Mouse (Mus musculus) forebrain, embryonic 15.5 days (tissue): ENCODE data around the gene Palld. TPM values are rescaled to one million over a fixed set of nuclear protein-coding genes. Genes with fewer than 3 reads are reported as not detected.

Source experiments
- ATAC-seq: fragments of 200-750 bp; cut with Nextera tagmentation; replicated peaks from 2 replicates; pipeline ENCODE4 v1.8.0; 2017; ENCODE audit warnings: mild to moderate bottlenecking, moderate TSS enrichment, moderate library complexity
- H3K27ac ChIP-seq: fragments of 300-500 bp; sonication (generic); replicated peaks from 2 replicates; pipeline ENCODE4 v1.5.1; 2015; ENCODE audit warnings: mild to moderate bottlenecking, inconsistent platforms
- H3K27me3 ChIP-seq: fragments of 300-500 bp; sonication (generic); 2 replicates; pipeline ENCODE4 v1.6.1; 2015; ENCODE audit warnings: inconsistent platforms
- H3K36me3 ChIP-seq: fragments of 300-500 bp; sonication (generic); 2 replicates; pipeline ENCODE4 v1.6.1; 2015; ENCODE audit warnings: mild to moderate bottlenecking, inconsistent platforms
- H3K4me1 ChIP-seq: fragments of 300-500 bp; sonication (generic); 2 replicates; pipeline ENCODE4 v1.6.1; 2015; ENCODE audit warnings: inconsistent platforms
- H3K4me2 ChIP-seq: fragments of 300-500 bp; sonication (generic); replicated peaks from 2 replicates; pipeline ENCODE4 v1.6.1; 2015; ENCODE audit warnings: mild to moderate bottlenecking, inconsistent platforms
- H3K4me3 ChIP-seq: fragments of 300-500 bp; sonication (generic); 2 replicates; pipeline ENCODE4 v1.5.1; 2015; ENCODE audit warnings: mild to moderate bottlenecking, inconsistent platforms
- H3K9ac ChIP-seq: fragments of 300-500 bp; sonication (generic); replicated peaks from 2 replicates; pipeline ENCODE4 v1.6.1; 2015; ENCODE audit warnings: mild to moderate bottlenecking, inconsistent platforms
- H3K9me3 ChIP-seq: fragments of 300-500 bp; sonication (generic); 2 replicates; pipeline ENCODE4 v1.6.1; 2016; ENCODE audit warnings: inconsistent platforms
- WGBS: fragments of 180-500 bp; shearing (Covaris S2); methylation state at CpG from one replicate; pipeline ENCODE4 v1.1.7; 2015; ENCODE audit warnings: mixed read lengths; 5-methylcytosine and 5-hydroxymethylcytosine counted together
- polyA plus RNA-seq: library from polyadenylated mRNA; unstranded; fragments of >200 nt; fragmentation: Nextera tagmentation; extraction: Ambion mirVana; gene quantifications from 2 replicates; pipeline ENCODE4 v1.2.1, GENCODE M21; 2015

The Palld gene
- polyA plus RNA-seq: 19.0 and 19.4 TPM in 2 replicates

DNA sequence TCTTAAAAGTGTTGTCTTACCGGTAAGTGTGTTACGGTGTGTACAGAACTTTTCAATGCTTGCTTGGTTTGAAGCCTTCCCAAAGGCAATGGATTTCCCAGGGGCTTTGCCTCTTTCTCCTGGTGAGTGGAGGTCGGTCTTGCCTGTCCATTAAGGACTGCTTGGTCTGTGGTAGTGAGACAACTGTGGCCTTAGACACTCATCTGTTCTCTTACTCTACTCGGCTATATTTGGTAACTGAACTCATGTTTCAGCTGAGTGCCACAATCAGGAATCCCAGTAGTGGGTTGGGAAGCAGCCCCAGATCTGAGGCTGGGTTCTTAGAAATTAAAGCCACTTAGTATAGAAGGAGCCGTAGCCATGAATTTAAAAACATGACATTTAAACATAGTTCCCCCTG, at the start of gene Palld:
Gene Palld (minus strand): TSS at position 170 of the 400 bp plus-strand sequence.
- Histone ChIP-seq H3K9me3 (no peaks in the 10 kb centered on the region), H3K4me3 (no peak within 1 kb of the TSS), H3K4me1 (0 out of 2 replicates have a peak, but pooled peaks cover 2% of the 10 kb centered on the region), H3K36me3 (no peaks in the 10 kb centered on the region), H3K4me2 (no peak within 1 kb of the TSS), H3K27me3 (no peaks in the 10 kb centered on the region), H3K27ac (no peak within 1 kb of the TSS), H3K9ac (no peak within 1 kb of the TSS)
- WGBS: 85% methylated on average over 5 of the region's 5 CpGs
- no peak for ATAC-seq

DNA sequence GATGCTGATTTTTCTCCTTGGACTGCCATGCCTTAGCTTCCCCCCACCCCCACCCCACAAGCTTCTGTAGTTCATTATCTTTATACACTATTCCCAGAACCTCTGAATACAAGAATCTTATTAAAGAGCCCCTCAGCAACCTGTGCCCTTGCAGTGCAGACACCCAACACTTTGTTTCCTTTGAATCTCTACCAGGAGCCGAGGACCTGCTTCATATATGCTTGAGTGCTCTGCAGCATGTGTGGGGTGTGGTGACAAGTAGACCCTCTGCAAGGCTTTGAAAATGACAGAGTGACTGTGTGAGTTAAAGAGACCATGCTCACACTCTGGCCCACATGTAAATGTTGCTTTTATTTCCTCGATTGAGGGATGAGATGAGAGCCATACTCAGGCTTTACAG, 35.1 kb upstream of the Palld start:
- Histone ChIP-seq H3K4me1 (no peaks in the 10 kb centered on the region), H3K4me2 (no peak overlapping the region), H3K4me3 (no peak overlapping the region), H3K27me3 (no peaks in the 10 kb centered on the region), H3K27ac (no peak overlapping the region), H3K9me3 (no peaks in the 10 kb centered on the region), H3K9ac (no peak overlapping the region), H3K36me3 (no peaks in the 10 kb centered on the region)
- no peak for ATAC-seq
- WGBS: 34% methylated on average over 2 of the region's 2 CpGs

DNA sequence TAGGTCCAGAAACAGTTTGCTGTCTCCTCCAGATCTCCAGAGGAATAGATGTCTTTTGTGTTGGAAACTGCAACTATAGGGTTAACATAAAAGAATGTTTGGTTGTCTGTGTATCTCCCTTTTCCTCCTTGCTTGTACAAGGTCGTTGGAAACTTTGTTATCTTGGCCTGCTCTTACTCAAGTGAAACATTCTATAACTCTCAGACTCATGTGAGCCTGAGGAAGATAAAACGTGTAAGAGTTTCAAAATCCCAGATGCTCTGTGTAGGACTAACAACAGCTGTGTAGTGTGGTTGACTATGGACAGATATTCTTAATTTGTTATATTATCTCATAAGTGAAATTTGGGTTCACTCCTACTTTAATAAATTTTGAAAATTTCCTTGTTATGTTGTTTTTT, 30.8 kb upstream of the Palld start:
- H3K4me2 ChIP-seq: no peak overlapping the region
- H3K27ac ChIP-seq: no peak overlapping the region
- peaks cover 1% of the 10 kb centered on the region for H3K4me1 ChIP-seq
- no peak overlapping the region for H3K9ac ChIP-seq
- no peaks in the 10 kb centered on the region for H3K9me3 ChIP-seq
- no peak overlapping the region for H3K4me3 ChIP-seq
- no peak for ATAC-seq
- no peaks in the 10 kb centered on the region for H3K27me3 ChIP-seq
- 42% methylated on average over 2 of the region's 2 CpGs for WGBS
- no peaks in the 10 kb centered on the region for H3K36me3 ChIP-seq

DNA sequence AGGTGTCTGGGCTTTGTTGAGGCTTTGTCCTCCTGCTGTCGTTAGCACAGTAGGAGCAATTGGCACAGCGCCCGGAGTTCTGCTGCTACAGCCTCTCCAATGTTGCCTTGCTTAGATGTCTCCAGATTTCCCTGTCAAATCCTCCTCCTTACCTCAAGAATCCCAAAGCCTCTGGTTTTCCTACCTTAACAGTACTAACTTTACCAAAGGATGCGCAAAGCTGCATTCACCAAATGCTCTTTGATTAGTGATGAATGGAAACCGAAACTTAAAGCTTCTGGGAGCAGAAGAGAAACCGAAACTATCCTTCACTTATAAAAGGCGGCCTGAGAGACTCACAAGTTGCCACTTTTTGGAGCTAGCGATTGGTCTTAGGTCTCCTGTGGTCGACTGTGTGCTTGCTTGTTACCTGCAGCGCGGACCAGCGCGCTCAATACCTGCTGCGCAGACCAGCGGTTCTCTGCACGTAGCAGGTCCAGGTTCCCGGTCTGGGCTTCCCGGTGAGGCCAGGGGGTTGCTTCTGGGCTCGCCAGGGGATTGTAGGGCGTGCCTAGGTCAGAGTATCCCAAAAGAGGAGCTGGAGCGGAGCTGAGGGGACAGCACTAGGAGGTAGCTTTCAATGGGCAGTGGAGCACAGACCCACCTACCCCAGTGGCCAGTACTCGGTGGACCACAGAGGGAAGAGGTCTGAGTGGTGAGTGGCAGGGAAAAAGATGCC, 25.4 kb upstream of the Palld start, which contains the start of gene Ddx60:
Gene Ddx60 (plus strand): TSS at position 311 of the 718 bp plus-strand sequence.
- peak within 1 kb of the TSS; percentile 86 for H3K4me2 ChIP-seq
- no peaks in the 10 kb centered on the region for H3K36me3 ChIP-seq
- no peak within 1 kb of the TSS for H3K27ac ChIP-seq
- peak within 1 kb of the TSS; percentile 51 for H3K9ac ChIP-seq
- no peaks in the 10 kb centered on the region for H3K27me3 ChIP-seq
- peaks cover 10% of the 10 kb centered on the region for H3K4me1 ChIP-seq
- WGBS: 11% methylated on average over 22 of the region's 22 CpGs
- peak within 1 kb of the TSS; percentile 48 for H3K4me3 ChIP-seq
- H3K9me3 ChIP-seq: no peaks in the 10 kb centered on the region
- ATAC-seq: peak; percentile 76

DNA sequence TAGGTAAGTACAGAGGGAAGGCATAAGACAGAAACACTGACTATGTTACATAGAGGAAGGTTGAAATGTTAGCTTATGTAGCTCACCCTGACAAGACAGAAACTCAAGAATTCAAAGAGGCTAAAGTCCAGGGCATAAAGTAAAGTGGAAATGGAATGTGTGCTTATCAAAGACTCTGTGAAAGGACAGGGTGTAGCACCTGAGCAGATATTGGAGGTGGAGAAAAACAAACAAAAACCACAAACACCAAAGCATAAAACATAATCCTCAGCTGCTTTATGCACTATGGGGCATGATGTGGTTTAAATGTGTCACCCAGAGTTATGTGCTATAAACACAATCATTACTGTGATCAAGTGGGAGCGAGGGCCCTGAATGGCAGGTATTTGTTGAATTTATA, 22.0 kb upstream of the Palld start:
- no peak overlapping the region for H3K27ac ChIP-seq
- no peak overlapping the region for H3K4me2 ChIP-seq
- H3K27me3 ChIP-seq: no peaks in the 10 kb centered on the region
- H3K4me3 ChIP-seq: no peak overlapping the region
- ATAC-seq: no peak
- 89% methylated on average over 1 of the region's 1 CpGs for WGBS
- no peaks in the 10 kb centered on the region for H3K36me3 ChIP-seq
- H3K9ac ChIP-seq: no peak overlapping the region
- peaks cover 10% of the 10 kb centered on the region for H3K4me1 ChIP-seq
- no peaks in the 10 kb centered on the region for H3K9me3 ChIP-seq

DNA sequence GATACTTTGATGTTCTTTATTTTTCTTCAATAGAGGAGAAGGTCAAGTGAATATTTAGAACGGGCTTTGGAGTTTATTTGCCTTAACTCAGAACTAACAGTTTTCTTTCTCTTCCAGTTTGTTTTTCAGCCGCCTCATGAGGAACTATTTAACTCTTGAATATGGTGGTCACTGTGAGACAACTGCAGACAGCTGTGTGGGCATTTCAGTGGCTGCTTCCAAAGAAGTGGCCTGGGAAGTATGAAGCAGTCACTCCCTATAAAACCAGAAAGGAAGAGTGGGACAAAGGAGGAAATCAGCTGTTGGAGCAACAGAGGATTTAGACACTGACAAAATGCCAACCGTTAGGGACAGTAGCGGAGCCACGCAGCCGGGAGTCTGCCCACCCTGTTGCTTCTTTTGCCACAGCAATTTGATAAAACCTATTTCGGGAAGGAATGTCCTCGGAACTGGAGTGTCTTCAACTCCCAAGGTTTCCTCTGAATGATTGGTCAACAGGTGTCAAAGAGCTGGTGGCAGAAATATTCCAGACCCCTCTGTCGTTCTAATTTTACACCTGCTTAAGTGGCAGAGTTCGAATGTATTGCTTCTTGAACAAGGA, 19.1 kb upstream of the Palld start:
- ATAC-seq: no peak
- no peaks in the 10 kb centered on the region for H3K9me3 ChIP-seq
- H3K4me2 ChIP-seq: no peak overlapping the region
- H3K36me3 ChIP-seq: no peaks in the 10 kb centered on the region
- H3K27ac ChIP-seq: no peak overlapping the region
- no peak overlapping the region for H3K4me3 ChIP-seq
- WGBS: 84% methylated on average over 10 of the region's 10 CpGs
- no peak overlapping the region for H3K9ac ChIP-seq
- H3K27me3 ChIP-seq: no peaks in the 10 kb centered on the region
- no peaks in the 10 kb centered on the region for H3K4me1 ChIP-seq

DNA sequence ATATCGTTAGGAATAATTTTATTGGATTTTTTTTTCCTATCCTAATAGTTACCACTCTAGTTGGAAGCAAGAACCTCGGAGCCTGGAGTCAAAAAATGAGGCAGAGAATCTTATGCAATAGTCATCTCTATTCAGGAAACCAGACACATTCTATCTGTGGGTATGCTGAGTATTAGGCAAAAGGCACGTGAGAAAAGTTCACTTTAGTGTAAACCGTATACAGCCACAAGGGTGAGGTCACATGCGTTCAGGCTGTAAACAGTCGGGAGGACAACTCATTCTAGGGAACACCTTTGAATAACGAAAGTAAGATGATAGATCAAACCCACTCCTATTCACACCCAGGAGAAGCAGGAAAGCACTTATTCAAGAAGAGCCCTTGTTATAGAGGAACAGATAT, 17.9 kb upstream of the Palld start:
- Histone ChIP-seq H3K36me3 (no peaks in the 10 kb centered on the region), H3K27ac (no peak overlapping the region), H3K9ac (no peak overlapping the region), H3K27me3 (no peaks in the 10 kb centered on the region), H3K9me3 (no peaks in the 10 kb centered on the region), H3K4me1 (no peaks in the 10 kb centered on the region), H3K4me2 (no peak overlapping the region), H3K4me3 (no peak overlapping the region)
- ATAC-seq: no peak
- 89% methylated on average over 7 of the region's 7 CpGs for WGBS

DNA sequence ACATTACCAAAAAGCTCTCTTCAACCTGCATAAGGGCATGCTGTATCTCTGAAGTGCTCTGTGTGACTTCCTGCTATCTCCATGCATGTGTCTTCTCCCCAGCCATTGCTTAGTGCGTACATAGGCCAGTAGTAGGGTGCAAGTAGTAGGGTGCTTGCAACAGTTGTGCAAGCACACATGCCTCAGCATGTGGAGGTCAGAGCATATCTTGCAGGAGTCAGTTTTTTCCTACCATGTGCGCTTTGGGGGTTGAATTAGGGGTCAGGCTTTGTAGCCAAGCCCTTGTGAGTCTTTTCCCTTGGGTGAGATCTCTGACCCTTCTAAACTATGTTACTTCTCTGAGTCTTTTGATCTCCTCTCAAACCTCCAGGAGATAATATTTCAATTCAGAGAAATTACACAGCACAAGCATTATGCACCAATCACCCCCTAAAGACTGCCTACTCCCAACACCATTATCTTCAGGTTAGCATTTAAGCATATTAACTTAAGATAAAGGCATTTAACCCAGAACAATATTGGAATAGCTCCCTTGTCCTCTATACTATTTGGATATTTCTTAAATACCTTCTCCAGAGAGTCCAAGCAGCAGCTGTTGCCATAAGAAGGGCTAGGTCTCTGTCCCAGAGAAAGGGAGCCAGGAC, 16.8 kb upstream of the Palld start:
- H3K4me1 ChIP-seq: no peaks in the 10 kb centered on the region
- ATAC-seq: no peak
- H3K27me3 ChIP-seq: no peaks in the 10 kb centered on the region
- 89% methylated on average over 2 of the region's 2 CpGs for WGBS
- H3K36me3 ChIP-seq: no peaks in the 10 kb centered on the region
- H3K4me3 ChIP-seq: no peak overlapping the region
- no peaks in the 10 kb centered on the region for H3K9me3 ChIP-seq
- H3K9ac ChIP-seq: no peak overlapping the region
- H3K4me2 ChIP-seq: no peak overlapping the region
- no peak overlapping the region for H3K27ac ChIP-seq

DNA sequence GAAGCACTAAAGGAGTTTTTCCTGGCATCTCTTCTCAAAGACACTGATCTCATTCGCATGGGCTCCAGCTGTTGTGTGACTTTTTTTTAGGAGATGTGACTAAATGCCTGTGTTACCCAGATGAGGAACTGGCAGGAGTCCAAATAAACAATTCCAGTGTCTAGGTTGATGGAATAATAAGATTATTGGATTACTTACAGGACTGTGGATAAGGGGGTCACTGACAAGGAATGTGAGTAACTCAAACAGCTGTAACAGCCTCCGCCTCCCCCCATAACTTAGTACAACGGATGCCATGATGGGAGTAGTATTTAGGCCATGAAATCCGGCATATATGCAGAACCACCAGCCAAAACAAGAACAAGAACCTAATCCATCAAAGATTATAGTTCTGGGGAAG, 14.8 kb upstream of the Palld start:
- no peak overlapping the region for H3K4me2 ChIP-seq
- no peaks in the 10 kb centered on the region for H3K36me3 ChIP-seq
- no peak overlapping the region for H3K4me3 ChIP-seq
- no peaks in the 10 kb centered on the region for H3K4me1 ChIP-seq
- no peaks in the 10 kb centered on the region for H3K27me3 ChIP-seq
- ATAC-seq: no peak
- no peak overlapping the region for H3K27ac ChIP-seq
- no peak overlapping the region for H3K9ac ChIP-seq
- WGBS: 85% methylated on average over 4 of the region's 4 CpGs
- H3K9me3 ChIP-seq: no peaks in the 10 kb centered on the region

DNA sequence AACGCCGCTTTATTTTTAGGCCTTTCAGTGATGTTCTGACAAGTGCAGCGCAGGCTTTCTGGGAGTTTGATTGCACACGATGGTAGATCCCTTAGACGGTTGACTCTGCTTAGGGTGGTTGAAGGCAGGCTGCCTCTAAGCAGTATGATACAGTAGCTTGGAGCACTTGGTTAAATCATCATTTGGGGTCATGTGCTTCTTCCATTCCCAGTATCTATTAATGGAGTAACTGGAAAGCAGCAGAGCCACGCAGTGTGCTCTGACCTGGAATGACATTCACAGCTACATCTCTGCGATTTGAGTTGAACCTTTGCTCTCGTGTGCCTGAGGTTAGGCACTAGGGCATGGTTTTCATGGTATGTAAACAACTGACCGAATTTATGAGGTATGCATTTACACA, 11.5 kb upstream of the Palld start:
- no peak overlapping the region for H3K9ac ChIP-seq
- no peak overlapping the region for H3K4me2 ChIP-seq
- no peak overlapping the region for H3K4me3 ChIP-seq
- ATAC-seq: no peak
- no peaks in the 10 kb centered on the region for H3K27me3 ChIP-seq
- no peak overlapping the region for H3K27ac ChIP-seq
- WGBS: 88% methylated on average over 9 of the region's 9 CpGs
- H3K36me3 ChIP-seq: no peaks in the 10 kb centered on the region
- H3K4me1 ChIP-seq: no peaks in the 10 kb centered on the region
- H3K9me3 ChIP-seq: no peaks in the 10 kb centered on the region

DNA sequence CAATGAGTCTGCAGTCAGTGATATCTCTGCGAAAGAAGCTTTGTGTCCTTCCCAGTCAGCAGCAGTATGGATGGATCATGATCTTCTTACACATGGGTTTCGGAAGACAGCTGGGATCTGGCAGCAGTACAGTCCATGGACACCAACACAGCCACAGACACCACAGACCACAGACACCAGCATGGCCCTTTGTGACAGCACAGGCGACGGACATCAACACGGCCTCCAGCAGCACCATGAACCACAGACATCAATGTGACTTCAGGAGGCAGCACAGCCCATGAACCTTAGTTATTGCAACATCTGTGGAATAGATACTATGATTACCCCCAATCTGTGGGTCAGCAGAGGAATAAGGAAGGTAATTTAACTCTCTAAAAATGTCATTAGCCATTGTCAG, 10.3 kb upstream of the Palld start:
- no peak overlapping the region for H3K9ac ChIP-seq
- no peak overlapping the region for H3K27ac ChIP-seq
- WGBS: 93% methylated on average over 5 of the region's 5 CpGs
- H3K9me3 ChIP-seq: no peaks in the 10 kb centered on the region
- no peaks in the 10 kb centered on the region for H3K27me3 ChIP-seq
- H3K4me2 ChIP-seq: no peak overlapping the region
- H3K4me1 ChIP-seq: no peaks in the 10 kb centered on the region
- ATAC-seq: no peak
- H3K36me3 ChIP-seq: no peaks in the 10 kb centered on the region
- no peak overlapping the region for H3K4me3 ChIP-seq

DNA sequence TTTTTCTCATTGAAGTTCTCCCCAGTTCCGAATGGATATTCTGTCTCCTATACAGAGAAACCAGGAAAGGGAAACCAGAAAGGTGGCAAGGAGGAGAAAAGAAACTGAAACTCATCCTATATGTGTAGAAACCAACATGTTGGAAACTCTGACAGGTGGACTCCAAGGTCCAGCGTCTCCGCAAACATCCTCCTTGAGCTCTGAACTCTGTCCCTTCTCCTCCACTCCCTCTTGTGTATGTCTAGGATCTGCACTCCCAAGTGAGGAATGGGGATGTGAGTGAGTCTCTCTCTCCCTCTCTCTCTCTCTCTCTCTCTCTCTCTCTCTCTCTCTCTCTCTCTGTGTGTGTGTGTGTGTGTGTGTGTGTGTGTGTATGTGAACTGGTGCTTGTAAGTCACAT, 6.8 kb upstream of the Palld start:
- no peak for ATAC-seq
- no peaks in the 10 kb centered on the region for H3K36me3 ChIP-seq
- 91% methylated on average over 3 of the region's 3 CpGs for WGBS

More for the DNA sequence above, 6.8 kb upstream of the Palld start:
- H3K4me2 ChIP-seq: no peak overlapping the region
- H3K9me3 ChIP-seq: no peaks in the 10 kb centered on the region
- no peaks in the 10 kb centered on the region for H3K4me1 ChIP-seq
- no peak overlapping the region for H3K4me3 ChIP-seq
- no peaks in the 10 kb centered on the region for H3K27me3 ChIP-seq
- no peak overlapping the region for H3K27ac ChIP-seq
- no peak overlapping the region for H3K9ac ChIP-seq
